Mouse (Mus musculus): Measurements from ENCODE around the gene Gfap. TPM values are rescaled to one million over a fixed set of nuclear protein-coding genes. Genes with fewer than 3 reads are reported as not detected.

Gene Gfap
- 0.06 and 2.0 TPM in 2 replicates for polyA plus RNA-seq (2012; rRNA removed; ENCODE audit: low replicate concordance)

GRCm38 (mm10) chr11:102900763-102901162 lies at the start of gene Gfap:
Gene Gfap, minus strand, starts transcription at chr11:102900912.

GRCm38 (mm10) chr11:102946265-102946991 lies 45.7 kb upstream of the Gfap start, which contains the start of gene C1ql1:
Gene C1ql1, minus strand, starts transcription at chr11:102946688.

GRCm38 (mm10) chr11:102924557-102925350 lies 24.0 kb upstream of the Gfap start, which contains the start of gene Kif18b:
Gene Kif18b, minus strand, starts transcription at chr11:102925124.

GRCm38 (mm10) chr11:102884616-102885219 lies 16.0 kb downstream of the Gfap start, which contains the start of gene Fam187a:
Gene Fam187a, plus strand, starts transcription at chr11:102885169.

GRCm38 (mm10) chr11:102880585-102881313 lies 20.0 kb downstream of the Gfap start, which contains the start of the genes Eftud2 and Ccdc103:
Gene Eftud2, minus strand, starts transcription at chr11:102880985.
Gene Ccdc103, plus strand, starts transcription at chr11:102881204.

Other genes with a start within 250 kb of the Gfap start
- not detected in 2 replicates for gene Meioc, start 237.2 kb downstream of the Gfap start, polyA plus RNA-seq (2012; rRNA removed; ENCODE audit: low replicate concordance)
- gene Ccdc43, start 203.1 kb downstream of the Gfap start, polyA plus RNA-seq (2012; rRNA removed; ENCODE audit: low replicate concordance), result 9.4 and 9.5 TPM in 2 replicates
- gene Adam11, start 139.5 kb downstream of the Gfap start, polyA plus RNA-seq (2012; rRNA removed; ENCODE audit: low replicate concordance), result 4.0 and 13.2 TPM in 2 replicates
- 26.2 and 29.0 TPM in 2 replicates for gene Gjc1, start 81.2 kb downstream of the Gfap start, polyA plus RNA-seq (2012; rRNA removed; ENCODE audit: low replicate concordance)
- gene Higd1b, start 65.1 kb downstream of the Gfap start, polyA plus RNA-seq (2012; rRNA removed; ENCODE audit: low replicate concordance), result 18.1 and 21.9 TPM in 2 replicates
- gene Eftud2, start 19.9 kb downstream of the Gfap start, polyA plus RNA-seq (2012; rRNA removed; ENCODE audit: low replicate concordance), result 68.8 and 102 TPM in 2 replicates
- gene Ccdc103, start 19.7 kb downstream of the Gfap start, polyA plus RNA-seq (2012; rRNA removed; ENCODE audit: low replicate concordance), result 0.10 and 0.22 TPM in 2 replicates
- gene Fam187a, start 15.7 kb downstream of the Gfap start, polyA plus RNA-seq (2012; rRNA removed; ENCODE audit: low replicate concordance), result not detected in 2 replicates
- gene Kif18b, start 24.2 kb upstream of the Gfap start, polyA plus RNA-seq (2012; rRNA removed; ENCODE audit: low replicate concordance), result 0.70 and 5.4 TPM in 2 replicates
- gene C1ql1, start 45.8 kb upstream of the Gfap start, polyA plus RNA-seq (2012; rRNA removed; ENCODE audit: low replicate concordance), result 1.4 TPM in 1 of 2 replicates, not detected in the other
- 62.6 and 79.6 TPM in 2 replicates for gene Nmt1, start 127.3 kb upstream of the Gfap start, polyA plus RNA-seq (2012; rRNA removed; ENCODE audit: low replicate concordance)
- 73.9 and 113 TPM in 2 replicates for gene Dcakd, start 127.4 kb upstream of the Gfap start, polyA plus RNA-seq (2012; rRNA removed; ENCODE audit: low replicate concordance)
- gene Plcd3, start 200.7 kb upstream of the Gfap start, polyA plus RNA-seq (2012; rRNA removed; ENCODE audit: low replicate concordance), result 17.3 and 39.0 TPM in 2 replicates
- 112 and 241 TPM in 2 replicates for gene Acbd4, start 200.8 kb upstream of the Gfap start, polyA plus RNA-seq (2012; rRNA removed; ENCODE audit: low replicate concordance)
- 19.2 and 30.7 TPM in 2 replicates for gene Hexim1, start 215.3 kb upstream of the Gfap start, polyA plus RNA-seq (2012; rRNA removed; ENCODE audit: low replicate concordance)
- 6.4 and 7.4 TPM in 2 replicates for gene Hexim2, start 231.5 kb upstream of the Gfap start, polyA plus RNA-seq (2012; rRNA removed; ENCODE audit: low replicate concordance)

All from subcutaneous adipose tissue, adult 2 months (tissue).